Mouse (Mus musculus): ENCODE data around the gene Csad. TPM values are rescaled to one million over a fixed set of nuclear protein-coding genes. Genes with fewer than 3 reads are reported as not detected.
A peak's percentile ranks its signal among the peaks of the same experiment; 100 is the strongest.
"Not testable (repeated sequence)": the region's sequence is repeated elsewhere in the genome, so short reads cannot be mapped to it uniquely, and the experiment has no call there.

The Csad gene
- polyA plus RNA-seq, 1 experiment from 2014 or later = 53.5 TPM

DNA sequence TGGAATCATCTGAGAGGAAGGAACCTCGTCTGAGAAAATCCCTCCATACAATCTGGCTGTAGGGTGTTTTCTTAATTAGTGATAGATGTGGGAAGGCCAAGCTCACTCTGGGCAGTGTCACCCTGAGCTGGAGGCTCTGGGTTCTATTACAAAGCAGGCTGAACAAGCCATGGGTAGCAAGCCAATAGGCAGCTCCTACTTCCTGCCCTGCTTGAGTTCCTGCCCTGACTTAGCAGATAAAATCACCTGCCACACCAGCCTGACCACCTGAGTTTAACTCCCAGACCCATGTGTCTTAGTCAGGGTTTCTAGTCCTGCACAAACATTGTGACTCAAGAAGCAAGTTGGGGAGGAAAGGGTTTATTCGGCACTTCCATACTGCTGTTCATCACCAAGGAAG is 35.5 kb downstream of the Csad start:
- no peak overlapping the region for H3K4me2 ChIP-seq (replicated peaks)
- 62% methylated on average over 2 of the region's 2 CpGs for WGBS

DNA sequence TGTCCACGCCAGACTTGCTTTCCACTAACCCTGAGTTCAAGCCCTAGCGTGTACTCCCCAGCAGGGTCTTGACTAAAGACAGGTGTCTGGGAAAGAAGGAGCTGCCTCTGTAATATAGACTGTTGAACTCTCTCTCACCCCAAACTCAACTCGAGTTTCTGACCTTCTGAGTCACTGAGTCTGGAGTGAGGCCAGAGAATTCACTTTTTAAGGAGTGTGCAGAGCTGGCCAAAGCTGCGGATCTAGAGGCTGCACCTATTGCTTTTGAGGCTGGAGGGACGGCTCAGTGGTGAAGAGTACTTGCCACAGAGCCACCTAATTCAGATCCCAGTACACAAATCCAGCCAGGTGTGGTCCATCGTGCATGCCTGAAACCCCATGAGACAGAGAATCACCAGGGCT is 36.9 kb downstream of the Csad start:
- H3K27ac ChIP-seq = no peak overlapping the region
- H3K36me3 ChIP-seq = no peaks in the 10 kb centered on the region
- no peak for ATAC-seq (ENCODE audit: low FRiP score)
- no peak overlapping the region for H3K9ac ChIP-seq
- no peak overlapping the region for H3K4me2 ChIP-seq (replicated peaks)
- no peaks in the 10 kb centered on the region for H3K4me1 ChIP-seq
- 53% methylated on average over 6 of the region's 6 CpGs for WGBS
- no peak overlapping the region for H3K4me3 ChIP-seq
- no peaks in the 10 kb centered on the region for H3K27me3 ChIP-seq
- H3K9me3 ChIP-seq (replicated peaks) = no peaks in the 10 kb centered on the region

More for the DNA sequence above, 35.5 kb downstream of the Csad start:
- Histone ChIP-seq H3K9ac (no peak overlapping the region), H3K27ac (no peak overlapping the region), H3K4me3 (no peak overlapping the region), H3K27me3 (no peaks in the 10 kb centered on the region), H3K4me1 (no peaks in the 10 kb centered on the region), H3K9me3 (replicated peaks) (no peaks in the 10 kb centered on the region), H3K36me3 (no peaks in the 10 kb centered on the region)
- no peak for ATAC-seq (ENCODE audit: low FRiP score)

DNA sequence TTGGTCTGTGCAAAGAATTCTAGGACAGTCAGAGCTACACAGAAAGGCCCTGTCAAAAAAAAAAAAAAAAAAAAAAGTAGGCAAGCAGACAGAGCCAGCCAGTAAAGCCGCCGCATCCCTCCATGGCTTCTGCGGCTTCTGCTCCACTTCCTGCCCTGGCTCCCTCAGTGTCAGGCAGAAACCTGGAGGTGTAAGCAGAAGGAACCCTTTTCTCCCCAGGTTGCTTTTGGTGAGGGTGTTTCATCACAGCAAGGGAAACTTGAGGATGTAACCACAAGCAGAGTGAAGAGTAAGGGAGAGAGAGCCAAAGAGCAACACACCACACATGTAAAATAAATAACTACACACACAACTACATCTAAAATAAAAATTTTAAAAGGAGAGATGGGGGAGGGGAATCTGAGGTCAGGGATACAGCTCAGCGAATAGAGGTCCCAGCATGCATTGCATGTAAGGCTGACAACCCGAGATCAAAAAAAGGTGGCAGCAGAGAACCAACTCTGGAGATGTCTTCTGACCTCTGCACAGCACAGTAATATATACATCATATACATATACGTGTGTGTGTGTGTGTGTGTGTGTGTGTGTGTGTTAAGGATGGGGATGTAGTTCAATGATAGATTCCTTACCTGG is 38.9 kb downstream of the Csad start:
- H3K9me3 ChIP-seq (replicated peaks) = no peaks in the 10 kb centered on the region
- H3K4me2 ChIP-seq (replicated peaks) = no peak overlapping the region
- no peak overlapping the region for H3K9ac ChIP-seq
- no peaks in the 10 kb centered on the region for H3K4me1 ChIP-seq
- ATAC-seq (ENCODE audit: low FRiP score) = no peak
- WGBS = 61% methylated on average over 4 of the region's 6 CpGs
- H3K27ac ChIP-seq = no peak overlapping the region
- no peaks in the 10 kb centered on the region for H3K36me3 ChIP-seq
- H3K27me3 ChIP-seq = no peaks in the 10 kb centered on the region
- no peak overlapping the region for H3K4me3 ChIP-seq

DNA sequence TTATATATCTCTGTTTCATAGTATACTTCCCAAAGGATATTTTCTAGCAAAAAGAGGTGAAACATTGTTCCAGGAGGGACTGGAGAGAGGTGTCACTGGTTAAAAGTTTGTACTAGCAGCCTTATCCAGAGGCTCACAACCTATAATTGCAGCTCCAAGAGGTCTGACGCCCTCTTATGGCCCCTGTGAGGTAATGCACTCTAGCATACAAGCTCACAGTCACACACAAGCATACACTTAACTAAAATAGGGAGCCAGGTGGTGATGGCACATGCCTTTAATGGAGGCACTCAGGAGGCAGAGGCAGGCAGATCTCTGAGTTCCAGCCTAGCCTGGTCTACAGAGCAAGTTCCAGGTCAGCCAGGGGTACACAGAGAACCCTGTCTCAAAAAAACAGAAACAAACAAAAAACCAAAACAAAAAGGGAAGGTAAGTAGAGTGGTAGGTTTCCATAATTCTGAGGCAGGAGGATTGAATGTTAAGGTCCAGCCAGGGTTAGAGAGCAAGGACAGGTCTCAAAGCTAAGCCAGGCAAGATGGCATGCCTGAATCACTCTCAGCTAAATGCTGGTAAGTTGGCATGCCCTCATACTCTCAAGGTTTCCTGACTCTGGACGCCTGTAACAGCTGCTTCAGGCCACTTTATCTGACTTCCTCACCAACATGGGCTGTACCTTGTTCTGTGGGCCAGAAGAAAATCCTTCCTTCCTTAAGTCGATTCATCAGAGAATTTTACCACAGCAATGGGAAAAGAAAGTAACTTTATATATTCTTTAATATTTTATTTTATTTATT is 40.4 kb downstream of the Csad start:
- no peaks in the 10 kb centered on the region for H3K36me3 ChIP-seq
- H3K4me3 ChIP-seq = no peak overlapping the region
- H3K4me1 ChIP-seq = no peaks in the 10 kb centered on the region
- H3K4me2 ChIP-seq (replicated peaks) = no peak overlapping the region
- H3K9me3 ChIP-seq (replicated peaks) = no peaks in the 10 kb centered on the region
- no peak for ATAC-seq (ENCODE audit: low FRiP score)
- WGBS = 56% methylated on average over 3 of the region's 3 CpGs
- H3K27ac ChIP-seq = no peak overlapping the region
- H3K9ac ChIP-seq = no peak overlapping the region
- no peaks in the 10 kb centered on the region for H3K27me3 ChIP-seq

DNA sequence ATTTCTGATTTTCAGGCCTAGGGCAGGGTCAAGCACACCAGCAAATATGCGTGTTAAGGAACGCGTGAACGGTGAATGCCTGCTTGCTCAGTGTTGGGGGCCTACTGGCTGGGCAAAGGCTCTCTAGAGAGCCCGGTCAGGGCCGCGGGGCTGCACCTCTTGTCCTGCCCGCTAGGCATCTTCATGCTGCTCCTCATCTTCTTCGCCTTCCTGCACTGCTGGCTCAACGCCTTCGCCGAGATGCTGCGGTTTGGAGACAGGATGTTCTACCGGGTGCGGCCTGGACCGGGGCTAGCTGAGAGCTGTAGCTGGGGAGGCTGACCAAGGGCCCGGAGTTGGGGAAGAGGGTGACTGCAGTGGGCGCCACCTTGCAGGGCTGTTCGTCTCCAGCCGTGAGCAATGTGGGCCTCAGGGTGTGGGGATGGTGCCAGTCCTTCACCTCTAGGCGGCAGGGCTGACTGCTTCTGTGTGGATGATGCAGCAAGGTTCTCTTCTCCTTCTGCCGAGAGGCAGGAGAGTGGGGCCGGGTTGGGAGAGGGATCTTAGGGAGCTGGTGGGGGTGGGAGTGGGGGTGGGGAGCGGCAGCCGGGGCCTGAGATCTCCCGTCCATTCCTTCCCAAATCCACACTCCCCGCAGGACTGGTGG is 44.0 kb downstream of the Csad start:
- Histone ChIP-seq H3K4me1 (peaks cover 5% of the 10 kb centered on the region; the same call in 1 of the 2 replicates), H3K9ac (no peak overlapping the region), H3K36me3 (no peaks in the 10 kb centered on the region), H3K4me2 (replicated peaks) (no peak overlapping the region), H3K9me3 (replicated peaks) (no peaks in the 10 kb centered on the region), H3K27ac (no peak overlapping the region), H3K27me3 (no peaks in the 10 kb centered on the region), H3K4me3 (no peak overlapping the region)
- no peak for ATAC-seq (ENCODE audit: low FRiP score)
- WGBS = 59% methylated on average over 27 of the region's 27 CpGs

DNA sequence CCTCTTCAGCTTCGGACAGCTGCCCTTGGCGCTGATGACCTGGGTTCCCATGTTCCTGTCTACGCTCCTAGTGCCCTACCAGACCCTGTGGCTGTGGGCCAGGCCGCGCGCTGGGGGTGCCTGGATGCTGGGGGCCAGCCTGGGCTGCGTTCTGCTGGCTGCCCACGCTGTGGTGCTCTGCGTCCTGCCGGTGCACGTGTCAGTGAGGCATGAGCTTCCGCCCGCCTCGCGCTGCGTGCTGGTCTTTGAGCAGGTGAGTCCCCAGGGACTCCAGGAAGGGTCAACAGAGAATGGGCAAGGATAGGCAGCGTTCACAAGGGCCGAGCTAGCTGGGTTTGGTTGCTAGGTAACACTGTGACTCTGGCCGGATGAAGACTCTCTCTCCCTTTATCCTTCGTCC is 47.7 kb downstream of the Csad start:
- H3K4me2 ChIP-seq (replicated peaks) = 0 out of 2 replicates have a peak overlapping the region, but pooled peaks have one; percentile 3
- H3K9ac ChIP-seq = no peak overlapping the region
- no peaks in the 10 kb centered on the region for H3K36me3 ChIP-seq
- no peak overlapping the region for H3K27ac ChIP-seq
- no peaks in the 10 kb centered on the region for H3K9me3 ChIP-seq (replicated peaks)
- no peak overlapping the region for H3K4me3 ChIP-seq
- H3K4me1 ChIP-seq = peaks cover 5% of the 10 kb centered on the region; the same call in 1 of the 2 replicates
- no peaks in the 10 kb centered on the region for H3K27me3 ChIP-seq
- ATAC-seq (ENCODE audit: low FRiP score) = no peak
- WGBS = 24% methylated on average over 20 of the region's 20 CpGs

DNA sequence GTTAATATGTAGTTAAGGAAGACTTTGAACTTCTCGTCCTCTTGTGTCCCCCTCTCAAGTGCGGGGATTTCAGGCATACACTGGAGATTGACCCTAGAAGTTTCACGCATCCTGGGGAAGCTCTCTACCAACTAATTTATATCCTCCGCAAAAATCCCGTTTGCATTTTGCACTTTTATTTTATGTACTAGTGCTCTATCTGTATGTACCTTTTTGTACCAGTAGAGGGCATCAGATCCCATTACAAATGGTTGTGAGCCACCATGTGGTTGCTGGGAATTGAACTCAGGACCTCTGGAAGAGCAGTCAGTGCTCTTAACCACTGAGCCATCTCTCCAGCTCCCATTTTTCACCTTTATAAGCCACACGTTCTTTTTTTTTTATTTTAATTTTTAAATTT is 49.5 kb downstream of the Csad start:
- ATAC-seq (ENCODE audit: low FRiP score); H3K27me3 ChIP-seq; H3K4me1 ChIP-seq: not testable (repeated sequence)

DNA sequence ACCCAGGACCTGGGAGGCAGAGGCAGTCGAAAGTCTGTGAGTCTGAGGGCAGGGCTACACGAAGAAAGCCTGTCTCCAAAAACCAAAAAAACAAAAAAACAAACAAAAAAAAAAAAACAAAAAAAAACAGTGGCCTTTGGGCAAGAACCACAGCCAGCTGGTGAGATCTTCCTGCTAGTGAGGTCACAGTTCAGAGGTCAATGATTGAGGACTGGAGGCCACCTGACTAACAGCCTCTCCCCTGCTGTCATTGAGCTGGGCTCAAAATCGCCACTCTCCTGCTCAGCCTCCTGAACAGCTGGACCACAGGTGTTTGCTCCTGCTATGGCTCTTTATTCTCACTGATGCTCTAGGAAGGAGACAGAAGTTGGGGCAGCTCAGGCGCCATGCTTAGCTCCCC is 51.9 kb downstream of the Csad start:
- peaks cover 10% of the 10 kb centered on the region for H3K4me1 ChIP-seq
- no peak for ATAC-seq (ENCODE audit: low FRiP score)
- no peak overlapping the region for H3K4me2 ChIP-seq (replicated peaks)
- no peak overlapping the region for H3K4me3 ChIP-seq
- 25% methylated on average over 4 of the region's 4 CpGs for WGBS
- H3K27me3 ChIP-seq = no peaks in the 10 kb centered on the region
- no peak overlapping the region for H3K9ac ChIP-seq
- no peaks in the 10 kb centered on the region for H3K9me3 ChIP-seq (replicated peaks)
- H3K36me3 ChIP-seq = no peaks in the 10 kb centered on the region
- H3K27ac ChIP-seq = no peak overlapping the region

More for the DNA sequence above, 49.5 kb downstream of the Csad start:
- not testable (repeated sequence) for H3K4me3 ChIP-seq; H3K27ac ChIP-seq; H3K9me3 ChIP-seq (replicated peaks); H3K4me2 ChIP-seq (replicated peaks); H3K36me3 ChIP-seq; H3K9ac ChIP-seq
- WGBS = 89% methylated on average over 6 of the region's 6 CpGs

DNA sequence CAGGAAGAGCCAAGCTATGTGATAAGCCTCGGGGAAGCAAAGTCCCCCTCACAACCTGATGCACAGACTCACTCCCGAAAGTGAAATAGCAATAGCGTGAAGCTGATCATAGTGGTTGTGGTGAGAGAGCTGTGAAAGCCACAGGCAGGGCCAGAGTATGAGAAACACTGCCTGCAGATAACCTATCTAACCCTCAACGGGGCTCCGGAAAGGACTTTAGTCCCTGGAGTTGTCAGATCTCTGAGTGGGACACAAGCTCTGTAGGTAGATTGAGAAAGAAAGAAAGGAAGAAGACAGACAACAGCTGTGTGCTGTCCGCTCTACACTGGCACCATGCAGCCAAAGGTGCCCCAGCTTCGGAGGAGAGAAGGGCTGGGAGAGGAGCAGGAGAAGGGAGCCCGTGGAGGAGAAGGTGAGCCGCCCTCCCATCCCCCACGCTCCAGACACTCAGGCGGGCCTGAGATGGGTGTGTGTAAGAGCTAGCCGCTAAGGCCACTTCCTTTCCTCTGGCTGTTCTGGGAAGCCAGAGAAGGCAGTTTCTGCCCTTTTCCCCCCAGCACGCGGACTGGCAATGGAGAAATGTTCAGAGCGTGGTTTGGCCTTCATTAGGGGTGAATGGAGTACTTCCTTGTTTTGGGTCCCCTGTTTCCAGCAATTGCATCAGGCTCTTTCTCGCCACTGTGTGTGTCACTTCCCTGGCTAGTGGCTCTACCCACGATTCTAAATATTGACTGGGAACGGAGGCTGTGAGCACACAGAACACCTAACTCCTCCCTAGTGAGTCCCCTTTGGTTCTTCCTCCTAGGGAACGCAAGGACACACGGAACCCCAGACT is 54.0 kb downstream of the Csad start, which contains the start of gene Soat2:
TSS of gene Soat2 (plus strand) at position 226 of the 835 bp plus-strand sequence.
- H3K4me1 ChIP-seq = peaks cover 4% of the 10 kb centered on the region; the same call in 1 of the 2 replicates
- 0 out of 2 replicates have a peak within 1 kb of the TSS, but pooled peaks have one; percentile 7 for H3K27ac ChIP-seq
- WGBS = 54% methylated on average over 20 of the region's 20 CpGs
- no peak within 1 kb of the TSS for H3K4me3 ChIP-seq
- H3K9ac ChIP-seq = no peak within 1 kb of the TSS
- H3K9me3 ChIP-seq (replicated peaks) = no peaks in the 10 kb centered on the region
- H3K36me3 ChIP-seq = no peaks in the 10 kb centered on the region
- ATAC-seq (ENCODE audit: low FRiP score) = no peak
- peaks cover 7% of the 10 kb centered on the region for H3K27me3 ChIP-seq
- H3K4me2 ChIP-seq (replicated peaks) = no peak within 1 kb of the TSS

DNA sequence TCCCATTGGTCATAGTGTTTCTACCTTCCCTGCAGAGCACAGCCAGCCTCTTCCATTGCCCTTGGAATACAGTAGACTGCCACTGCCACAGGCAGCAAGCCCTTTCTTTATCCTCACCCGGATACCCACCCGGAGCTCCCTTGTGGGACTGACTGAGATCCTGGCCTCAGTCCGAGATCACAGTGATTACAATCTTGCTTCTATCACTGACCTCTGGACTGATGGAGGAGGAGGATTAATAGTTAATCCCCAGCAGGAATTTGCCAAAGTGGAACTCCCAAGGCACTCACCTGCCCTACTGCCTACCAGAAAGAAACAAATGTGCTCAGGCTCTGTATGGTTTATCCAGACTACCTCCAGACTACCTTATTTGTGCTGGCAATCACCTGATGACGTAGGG is 55.0 kb downstream of the Csad start:
- Histone ChIP-seq H3K4me3 (no peak overlapping the region), H3K27ac (no peak overlapping the region)
- ATAC-seq (ENCODE audit: low FRiP score) = no peak

DNA sequence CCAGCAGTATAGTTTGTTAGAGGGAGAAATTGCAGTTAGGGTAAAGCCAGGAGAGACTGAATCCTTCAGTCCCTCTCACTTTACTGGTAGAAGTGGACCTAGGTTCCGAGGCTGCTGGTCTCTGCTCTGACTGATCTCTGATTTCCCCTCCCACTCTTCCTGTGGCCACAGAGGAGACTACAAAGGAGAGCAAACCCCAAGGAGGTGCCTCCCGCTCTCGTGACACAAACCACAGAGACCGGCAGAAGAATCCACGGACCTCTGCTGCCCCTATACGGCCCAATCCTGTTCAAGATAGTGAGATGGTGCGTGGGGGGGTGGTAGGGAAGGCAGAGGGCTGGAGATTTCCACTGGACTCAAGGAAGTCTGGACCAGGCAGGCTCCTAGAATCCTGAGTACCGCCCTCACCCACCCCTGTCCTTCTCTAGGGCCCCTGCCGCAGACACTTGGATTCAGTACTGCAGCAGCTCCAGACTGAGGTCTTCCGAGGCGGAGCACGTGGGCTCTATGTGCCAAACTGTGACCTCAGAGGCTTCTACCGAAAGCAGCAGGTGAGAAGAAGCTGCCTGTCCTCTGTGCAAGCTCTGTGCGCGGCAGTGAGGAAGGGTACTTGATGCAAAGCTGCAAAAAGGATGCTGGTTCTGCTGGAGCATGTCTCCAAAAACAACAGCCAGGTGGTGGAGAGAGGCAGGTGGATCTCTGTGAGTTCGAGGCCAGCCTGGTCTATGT is 56.7 kb downstream of the Csad start:
- Histone ChIP-seq H3K36me3 (no peaks in the 10 kb centered on the region), H3K27me3 (peaks cover 32% of the 10 kb centered on the region), H3K4me2 (replicated peaks) (no peak overlapping the region), H3K27ac (no peak overlapping the region), H3K4me1 (peaks cover 11% of the 10 kb centered on the region), H3K9ac (0 out of 2 replicates have a peak overlapping the region, but pooled peaks have one; percentile 32), H3K4me3 (no peak overlapping the region), H3K9me3 (replicated peaks) (no peaks in the 10 kb centered on the region)
- WGBS = 73% methylated on average over 16 of the region's 16 CpGs
- no peak for ATAC-seq (ENCODE audit: low FRiP score)

More for the DNA sequence above, 55.0 kb downstream of the Csad start:
- H3K9me3 ChIP-seq (replicated peaks) = no peaks in the 10 kb centered on the region
- peaks cover 7% of the 10 kb centered on the region for H3K4me1 ChIP-seq
- no peaks in the 10 kb centered on the region for H3K36me3 ChIP-seq
- 81% methylated on average over 4 of the region's 4 CpGs for WGBS
- H3K4me2 ChIP-seq (replicated peaks) = no peak overlapping the region
- H3K27me3 ChIP-seq = peaks cover 17% of the 10 kb centered on the region
- H3K9ac ChIP-seq = no peak overlapping the region

All from hindbrain, embryonic 12.5 days (tissue).